Mouse (Mus musculus): ENCODE measurements at regions not wholly inside any gene's neighbourhood (a gene's known extent, or its start where the extent isn't known, plus 50 kb on each side); places are given as distances from the start of the nearest gene placed in this dataset.

DNA sequence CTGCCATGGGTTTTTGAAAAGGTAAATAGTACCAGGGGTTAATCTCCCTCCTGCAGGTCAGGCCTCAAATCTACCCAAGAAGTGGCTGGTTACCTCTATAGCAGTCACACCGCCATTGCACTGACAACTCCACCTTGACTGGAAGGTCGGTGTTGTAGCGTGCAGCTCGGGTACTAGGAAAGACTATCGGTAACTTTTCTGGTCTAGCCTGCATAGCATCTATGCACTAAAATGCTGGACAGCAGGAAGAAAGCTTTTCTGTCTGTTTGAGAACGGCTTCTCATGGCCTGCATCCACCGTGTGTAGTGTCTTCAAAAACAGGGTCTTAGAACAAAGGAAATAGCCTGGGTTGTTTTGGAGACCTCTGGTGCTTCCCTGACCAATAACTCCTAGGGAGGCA, 88.8 kb downstream of the Bms1 start:
- Histone ChIP-seq H3K9me3 (ENCODE audit: control insufficient read depth, low read length) (no peaks in the 10 kb centered on the region), H3K4me2 (replicated peaks; ENCODE audit: low read depth, low read length, severe bottlenecking) (no peak overlapping the region), H3K4me1 (ENCODE audit: control insufficient read depth, insufficient read depth, low read length) (no peaks in the 10 kb centered on the region), H3K4me3 (replicated peaks; ENCODE audit: low read length) (no peak overlapping the region), H3K9ac (ENCODE audit: low read depth, low read length, severe bottlenecking) (no peak overlapping the region), H3K27me3 (ENCODE audit: control insufficient read depth, insufficient read depth, low read length) (no peaks in the 10 kb centered on the region), H3K36me3 (ENCODE audit: control insufficient read depth, insufficient read depth, low read length) (no peaks in the 10 kb centered on the region), H3K27ac (replicated peaks; ENCODE audit: low read depth, low read length) (no peak overlapping the region)
- no peak for DNase-seq (ENCODE audit: low spot score)
- TF ChIP-seq POLR2A (IDR thresholded peaks at IDR 0.05; ENCODE audit: borderline replicate concordance, extremely low read depth, insufficient read depth, insufficient read length), result no peak
- WGBS, result 87% methylated on average over 7 of the region's 7 CpGs
- ATAC-seq (ENCODE audit: low FRiP score, low read depth), result no peak

DNA sequence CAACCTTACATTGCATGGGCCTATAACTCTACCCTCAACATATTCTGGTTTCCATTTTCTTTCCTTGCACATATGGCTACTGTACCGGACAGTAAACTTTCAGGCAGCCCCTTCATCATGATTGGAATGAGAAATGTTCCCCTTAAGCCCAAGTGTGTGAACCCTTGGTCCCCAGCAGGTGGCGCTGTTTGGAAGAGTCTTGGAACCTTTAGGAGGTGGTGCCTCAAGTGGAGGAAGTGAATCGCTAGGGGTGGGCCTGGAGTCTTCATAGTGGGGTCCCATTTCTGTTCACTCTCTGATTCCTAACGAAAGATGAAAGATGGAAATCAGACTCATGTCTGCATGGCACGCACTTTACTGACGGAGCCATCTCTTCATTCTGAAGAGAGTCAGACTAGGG, 91.8 kb downstream of the Bms1 start:
- H3K9ac ChIP-seq (ENCODE audit: low read depth, low read length, severe bottlenecking), result no peak overlapping the region
- H3K27me3 ChIP-seq (ENCODE audit: control insufficient read depth, insufficient read depth, low read length), result no peaks in the 10 kb centered on the region
- H3K4me1 ChIP-seq (ENCODE audit: control insufficient read depth, insufficient read depth, low read length), result no peaks in the 10 kb centered on the region
- no peaks in the 10 kb centered on the region for H3K9me3 ChIP-seq (ENCODE audit: control insufficient read depth, low read length)
- DNase-seq (ENCODE audit: low spot score), result no peak
- H3K27ac ChIP-seq (replicated peaks; ENCODE audit: low read depth, low read length), result no peak overlapping the region
- H3K4me3 ChIP-seq (replicated peaks; ENCODE audit: low read length), result no peak overlapping the region
- 75% methylated on average over 6 of the region's 6 CpGs for WGBS
- H3K36me3 ChIP-seq (ENCODE audit: control insufficient read depth, insufficient read depth, low read length), result no peaks in the 10 kb centered on the region
- no peak overlapping the region for H3K4me2 ChIP-seq (replicated peaks; ENCODE audit: low read depth, low read length, severe bottlenecking)
- no peak for TF ChIP-seq POLR2A (IDR thresholded peaks at IDR 0.05; ENCODE audit: borderline replicate concordance, extremely low read depth, insufficient read depth, insufficient read length)
- no peak for ATAC-seq (ENCODE audit: low FRiP score, low read depth)

GRCm38 (mm10) chr6:118325681-118326080, 93.6 kb downstream of the Bms1 start:
- ATAC-seq (ENCODE audit: low FRiP score, low read depth), result no peak
- WGBS, result 84% methylated on average over 1 of the region's 1 CpGs
- no peaks in the 10 kb centered on the region for H3K4me1 ChIP-seq (ENCODE audit: control insufficient read depth, insufficient read depth, low read length)
- no peak for DNase-seq (ENCODE audit: low spot score)
- no peak overlapping the region for H3K4me2 ChIP-seq (replicated peaks; ENCODE audit: low read depth, low read length, severe bottlenecking)
- H3K27ac ChIP-seq (replicated peaks; ENCODE audit: low read depth, low read length), result no peak overlapping the region
- H3K9me3 ChIP-seq (ENCODE audit: control insufficient read depth, low read length), result no peaks in the 10 kb centered on the region
- H3K36me3 ChIP-seq (ENCODE audit: control insufficient read depth, insufficient read depth, low read length), result no peaks in the 10 kb centered on the region
- no peak for TF ChIP-seq POLR2A (IDR thresholded peaks at IDR 0.05; ENCODE audit: borderline replicate concordance, extremely low read depth, insufficient read depth, insufficient read length)
- H3K9ac ChIP-seq (ENCODE audit: low read depth, low read length, severe bottlenecking), result no peak overlapping the region
- no peak overlapping the region for H3K4me3 ChIP-seq (replicated peaks; ENCODE audit: low read length)
- no peaks in the 10 kb centered on the region for H3K27me3 ChIP-seq (ENCODE audit: control insufficient read depth, insufficient read depth, low read length)

GRCm38 (mm10) chr6:118324559-118324958, 94.7 kb downstream of the Bms1 start:
- Histone ChIP-seq H3K36me3 (ENCODE audit: control insufficient read depth, insufficient read depth, low read length) (no peaks in the 10 kb centered on the region), H3K4me2 (replicated peaks; ENCODE audit: low read depth, low read length, severe bottlenecking) (no peak overlapping the region), H3K4me3 (replicated peaks; ENCODE audit: low read length) (no peak overlapping the region), H3K4me1 (ENCODE audit: control insufficient read depth, insufficient read depth, low read length) (no peaks in the 10 kb centered on the region), H3K9me3 (ENCODE audit: control insufficient read depth, low read length) (no peaks in the 10 kb centered on the region), H3K27me3 (ENCODE audit: control insufficient read depth, insufficient read depth, low read length) (no peaks in the 10 kb centered on the region), H3K9ac (ENCODE audit: low read depth, low read length, severe bottlenecking) (no peak overlapping the region), H3K27ac (replicated peaks; ENCODE audit: low read depth, low read length) (no peak overlapping the region)
- DNase-seq (ENCODE audit: low spot score) (no peak), ATAC-seq (ENCODE audit: low FRiP score, low read depth) (no peak)
- TF ChIP-seq POLR2A (IDR thresholded peaks at IDR 0.05; ENCODE audit: borderline replicate concordance, extremely low read depth, insufficient read depth, insufficient read length), result no peak
- 73% methylated on average over 4 of the region's 4 CpGs for WGBS

DNA sequence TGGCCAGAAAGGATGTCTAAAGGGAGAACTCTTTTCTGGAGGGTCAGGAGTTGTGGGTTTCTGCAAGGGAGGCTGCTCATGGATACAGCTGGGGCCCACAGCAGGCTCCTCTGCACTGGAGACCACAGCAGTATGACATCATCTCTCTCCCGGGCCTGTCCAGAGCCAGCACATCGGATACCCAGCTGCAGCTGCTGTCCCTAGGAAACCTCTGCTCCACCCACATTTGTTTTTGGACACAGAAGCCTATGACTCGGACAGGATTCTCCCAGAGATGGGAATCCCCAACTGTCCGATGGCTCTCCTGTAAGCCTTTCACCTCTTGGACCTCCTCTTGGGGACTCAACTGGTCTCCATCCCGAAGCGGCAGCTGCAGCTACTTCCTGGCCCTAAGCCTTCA, 96.2 kb downstream of the Bms1 start:
- no peak overlapping the region for H3K4me3 ChIP-seq (replicated peaks; ENCODE audit: low read length)
- H3K9ac ChIP-seq (ENCODE audit: low read depth, low read length, severe bottlenecking), result no peak overlapping the region
- WGBS, result 60% methylated on average over 6 of the region's 6 CpGs
- H3K27me3 ChIP-seq (ENCODE audit: control insufficient read depth, insufficient read depth, low read length), result no peaks in the 10 kb centered on the region
- H3K9me3 ChIP-seq (ENCODE audit: control insufficient read depth, low read length), result no peaks in the 10 kb centered on the region
- no peaks in the 10 kb centered on the region for H3K4me1 ChIP-seq (ENCODE audit: control insufficient read depth, insufficient read depth, low read length)
- no peak overlapping the region for H3K27ac ChIP-seq (replicated peaks; ENCODE audit: low read depth, low read length)
- H3K36me3 ChIP-seq (ENCODE audit: control insufficient read depth, insufficient read depth, low read length), result no peaks in the 10 kb centered on the region
- H3K4me2 ChIP-seq (replicated peaks; ENCODE audit: low read depth, low read length, severe bottlenecking), result no peak overlapping the region
- no peak for TF ChIP-seq POLR2A (IDR thresholded peaks at IDR 0.05; ENCODE audit: borderline replicate concordance, extremely low read depth, insufficient read depth, insufficient read length)
- DNase-seq (ENCODE audit: low spot score) (peak; percentile 23), ATAC-seq (ENCODE audit: low FRiP score, low read depth) (peak; percentile 67)

GRCm38 (mm10) chr6:118322631-118323030, 96.6 kb downstream of the Bms1 start:
- no peaks in the 10 kb centered on the region for H3K27me3 ChIP-seq (ENCODE audit: control insufficient read depth, insufficient read depth, low read length)
- ATAC-seq (ENCODE audit: low FRiP score, low read depth) (no peak), DNase-seq (ENCODE audit: low spot score) (no peak)
- H3K4me1 ChIP-seq (ENCODE audit: control insufficient read depth, insufficient read depth, low read length), result no peaks in the 10 kb centered on the region
- no peak overlapping the region for H3K27ac ChIP-seq (replicated peaks; ENCODE audit: low read depth, low read length)
- 70% methylated on average over 5 of the region's 5 CpGs for WGBS
- H3K9ac ChIP-seq (ENCODE audit: low read depth, low read length, severe bottlenecking), result no peak overlapping the region
- no peak for TF ChIP-seq POLR2A (IDR thresholded peaks at IDR 0.05; ENCODE audit: borderline replicate concordance, extremely low read depth, insufficient read depth, insufficient read length)
- no peak overlapping the region for H3K4me2 ChIP-seq (replicated peaks; ENCODE audit: low read depth, low read length, severe bottlenecking)
- no peaks in the 10 kb centered on the region for H3K9me3 ChIP-seq (ENCODE audit: control insufficient read depth, low read length)
- H3K4me3 ChIP-seq (replicated peaks; ENCODE audit: low read length), result no peak overlapping the region
- H3K36me3 ChIP-seq (ENCODE audit: control insufficient read depth, insufficient read depth, low read length), result no peaks in the 10 kb centered on the region

Data from limb, embryonic 14.5 days (tissue).